ENCODE assay signal across 8 mouse cellular contexts in the genomic region with DNA sequence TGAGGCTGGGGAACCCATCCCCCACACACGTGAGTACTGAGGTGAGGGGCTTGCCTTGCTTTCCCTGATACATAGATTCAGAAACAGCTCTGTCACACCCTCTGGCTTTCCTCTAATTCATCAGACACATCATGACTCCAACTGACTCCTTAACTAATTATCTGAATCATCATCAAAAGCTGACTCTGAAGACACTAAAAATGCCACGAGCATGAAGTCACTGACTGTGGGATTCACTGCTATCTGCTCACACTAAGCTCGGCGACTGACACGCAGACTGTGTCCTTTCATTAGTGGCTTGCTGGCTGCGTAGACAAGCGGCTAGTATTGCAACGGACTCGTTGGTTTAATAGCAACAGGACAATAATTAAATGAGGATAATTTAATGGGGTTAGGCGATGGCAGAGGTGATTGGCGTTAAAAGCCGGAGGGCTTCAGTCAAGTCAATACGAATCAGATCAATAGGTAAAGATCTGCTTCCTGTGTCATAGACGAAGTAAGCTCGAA. TPM values are rescaled to one million over a fixed set of nuclear protein-coding genes. Genes with fewer than 3 reads are reported as not detected.
A peak's percentile ranks its signal among the peaks of the same experiment; 100 is the strongest.
DNase-seq lines count a peak whose midpoint lies in the region; ATAC-seq and TF ChIP-seq lines count a peak whose summit lies in the region.

No protein-coding gene starts in this region.

- no peaks in the 10 kb centered on the region for H3K9me3 ChIP-seq in liver, embryonic 13.5 days (replicated peaks)
- no peaks in the 10 kb centered on the region for H3K9me3 ChIP-seq in stomach, postnatal 0 days (ENCODE audit: control insufficient read depth, low read length)

- no peak for TF ChIP-seq CTCF in cerebellum, adult 2 months (IDR thresholded peaks at IDR 0.05; ENCODE audit: borderline replicate concordance, insufficient read depth, low read depth, low read length)
- no peak for TF ChIP-seq CTCF in testis, adult 2 months (IDR thresholded peaks at IDR 0.05; ENCODE audit: control insufficient read depth, insufficient read depth, insufficient replicate concordance, low read depth, low read length)
- no peak for TF ChIP-seq CTCF in stomach, postnatal 0 days (IDR thresholded peaks at IDR 0.05; ENCODE audit: low read depth)

- H3K9ac ChIP-seq in liver, embryonic 13.5 days = peak overlapping the region; percentile 59
- H3K9ac ChIP-seq in stomach, postnatal 0 days (ENCODE audit: low read length) = no peak overlapping the region

- H3K27me3 ChIP-seq in cerebellum, adult 2 months (ENCODE audit: control insufficient read depth, insufficient read depth, low read length) = no peaks in the 10 kb centered on the region; the same call in 1 of the 2 replicates
- H3K27me3 ChIP-seq in testis, adult 2 months (ENCODE audit: control insufficient read depth, insufficient read depth, low read length) = no peaks in the 10 kb centered on the region
- no peaks in the 10 kb centered on the region for H3K27me3 ChIP-seq in liver, embryonic 13.5 days
- H3K27me3 ChIP-seq in stomach, postnatal 0 days (ENCODE audit: control insufficient read depth, insufficient read depth, low read length) = no peaks in the 10 kb centered on the region

- DNase-seq in cerebellum, adult 2 months = no peak
- no peak for DNase-seq in cerebellum, postnatal 10 days
- DNase-seq in testis, postnatal 10 days (ENCODE audit: low spot score) = no peak
- no peak for DNase-seq in liver, embryonic 13.5 days
- no peak for DNase-seq in stomach, postnatal 0 days (ENCODE audit: low spot score)
- no peak for DNase-seq in left cerebral cortex, adult 18-20 months (ENCODE audit: low spot score in 2 of 2)
- no peak for DNase-seq in layer of hippocampus, adult 11-12 months (ENCODE audit: low spot score)

- TF ChIP-seq EP300 in stomach, postnatal 0 days (optimal IDR thresholded peaks at IDR 0.05) = no peak

- peak overlapping the region; percentile 70 for H3K4me2 ChIP-seq in liver, embryonic 13.5 days
- peak overlapping the region; percentile 45 for H3K4me2 ChIP-seq in stomach, postnatal 0 days (replicated peaks; ENCODE audit: low read depth)

- ATAC-seq in liver, embryonic 13.5 days (ENCODE audit: low read depth) = no peak
- ATAC-seq in stomach, postnatal 0 days (ENCODE audit: low FRiP score, low TSS enrichment) = no peak

- H3K4me1 ChIP-seq in cerebellum, adult 2 months (ENCODE audit: control insufficient read depth, insufficient read depth, low read length) = no peaks in the 10 kb centered on the region
- peaks cover 2% of the 10 kb centered on the region for H3K4me1 ChIP-seq in testis, adult 2 months (ENCODE audit: control insufficient read depth, insufficient read depth, low read length)
- H3K4me1 ChIP-seq in liver, embryonic 13.5 days (replicated peaks) = peaks cover 31% of the 10 kb centered on the region
- H3K4me1 ChIP-seq in stomach, postnatal 0 days (replicated peaks; ENCODE audit: control insufficient read depth, insufficient read depth) = no peaks in the 10 kb centered on the region

- no peak overlapping the region for H3K27ac ChIP-seq in cerebellum, adult 2 months (ENCODE audit: insufficient read depth, low read length)
- H3K27ac ChIP-seq in testis, adult 2 months (ENCODE audit: control insufficient read depth, insufficient read depth, low read depth, low read length) = no peak overlapping the region
- no peak overlapping the region for H3K27ac ChIP-seq in liver, embryonic 13.5 days
- H3K27ac ChIP-seq in stomach, postnatal 0 days (replicated peaks) = no peak overlapping the region

- peak overlapping the region; percentile 51 for H3K4me3 ChIP-seq in cerebellum, adult 2 months (replicated peaks; ENCODE audit: insufficient read depth, low read depth, low read length)
- peak overlapping the region; percentile 43 for H3K4me3 ChIP-seq in testis, adult 2 months (ENCODE audit: control insufficient read depth, low read depth, low read length)
- H3K4me3 ChIP-seq in liver, embryonic 13.5 days (replicated peaks) = peak overlapping the region; percentile 53
- peak overlapping the region; percentile 17 for H3K4me3 ChIP-seq in stomach, postnatal 0 days (ENCODE audit: low read depth, low read length)

- WGBS in cerebellum, adult 2 months = 77% methylated on average over 15 of the region's 15 CpGs
- 48% methylated on average over 15 of the region's 15 CpGs for WGBS in liver, embryonic 13.5 days (ENCODE audit: insufficient replicate concordance)
- 72% methylated on average over 15 of the region's 15 CpGs for WGBS in stomach, postnatal 0 days

- no peaks in the 10 kb centered on the region for H3K36me3 ChIP-seq in testis, adult 2 months (ENCODE audit: control insufficient read depth, insufficient read depth, low read length)
- no peaks in the 10 kb centered on the region for H3K36me3 ChIP-seq in liver, embryonic 13.5 days
- H3K36me3 ChIP-seq in stomach, postnatal 0 days (ENCODE audit: control insufficient read depth, insufficient read depth, low read length) = no peaks in the 10 kb centered on the region

- TF ChIP-seq POLR2A in cerebellum, adult 2 months (IDR thresholded peaks at IDR 0.05; ENCODE audit: borderline replicate concordance, insufficient read depth, low read length) = no peak
- no peak for TF ChIP-seq POLR2A in testis, adult 2 months (IDR thresholded peaks at IDR 0.05; ENCODE audit: control insufficient read depth, low read depth, low read length)

RNA-seq across cellular contexts. Expression of a gene that starts 6.2 kb away (rescaled TPM):
- 0.11 and 0.23 TPM in 2 replicates for polyA plus RNA-seq in cerebellum, adult 2 months (2012; rRNA removed)
- polyA plus RNA-seq in testis, adult 2 months (2012; rRNA removed) = 0.16 and 0.87 TPM in 2 replicates
- 0.07 and 0.36 TPM in 2 replicates for polyA plus RNA-seq in liver, embryonic 13.5 days (2015; fragmentation: Nextera tagmentation; extraction: Ambion mirVana)
- polyA plus RNA-seq in stomach, postnatal 0 days (2015; fragmentation: Nextera tagmentation; extraction: Ambion mirVana) = 76.4 and 79.7 TPM in 2 replicates
- total RNA-seq in left cerebral cortex, adult 18-20 months (2021) = not detected

RNA-seq across cellular contexts. Expression of a gene that starts 28.0 kb away (rescaled TPM):
- polyA plus RNA-seq in cerebellum, adult 2 months (2012; rRNA removed) = 51.2 and 57.0 TPM in 2 replicates
- polyA plus RNA-seq in testis, adult 2 months (2012; rRNA removed) = 9.9 and 10.7 TPM in 2 replicates
- polyA plus RNA-seq in liver, embryonic 13.5 days (2015; fragmentation: Nextera tagmentation; extraction: Ambion mirVana) = 41.6 and 43.4 TPM in 2 replicates
- 83.8 and 87.0 TPM in 2 replicates for polyA plus RNA-seq in stomach, postnatal 0 days (2015; fragmentation: Nextera tagmentation; extraction: Ambion mirVana)
- 10 to 100 TPM; 24.9 to 27.4 TPM for total RNA-seq in left cerebral cortex, adult 18-20 months (2021)

RNA-seq across cellular contexts. Expression of a gene that starts 54.1 kb away (rescaled TPM):
- 30.5 and 32.9 TPM in 2 replicates for polyA plus RNA-seq in cerebellum, adult 2 months (2012; rRNA removed)
- 0.67 and 0.72 TPM in 2 replicates for polyA plus RNA-seq in testis, adult 2 months (2012; rRNA removed)
- 5.7 and 5.9 TPM in 2 replicates for polyA plus RNA-seq in liver, embryonic 13.5 days (2015; fragmentation: Nextera tagmentation; extraction: Ambion mirVana)
- 290 and 317 TPM in 2 replicates for polyA plus RNA-seq in stomach, postnatal 0 days (2015; fragmentation: Nextera tagmentation; extraction: Ambion mirVana)
- 10 to 100 TPM; 23.2 to 23.6 TPM for total RNA-seq in left cerebral cortex, adult 18-20 months (2021)

RNA-seq across cellular contexts. Expression of a gene that starts 54.5 kb away (rescaled TPM):
- polyA plus RNA-seq in cerebellum, adult 2 months (2012; rRNA removed) = 1.1 and 1.4 TPM in 2 replicates
- polyA plus RNA-seq in testis, adult 2 months (2012; rRNA removed) = 0.67 and 0.89 TPM in 2 replicates
- polyA plus RNA-seq in liver, embryonic 13.5 days (2015; fragmentation: Nextera tagmentation; extraction: Ambion mirVana) = 0.24 and 0.37 TPM in 2 replicates
- polyA plus RNA-seq in stomach, postnatal 0 days (2015; fragmentation: Nextera tagmentation; extraction: Ambion mirVana) = 4.7 and 5.3 TPM in 2 replicates
- total RNA-seq in left cerebral cortex, adult 18-20 months (2021) = 1 to 10 TPM; 3.0 to 3.7 TPM

Comparison
In these comparisons a context has a peak if more than half of its experiments do, and no peak if none do; other contexts are left out.
1. RNA of a gene that starts 6.2 kb away (polyA plus RNA-seq): 76.4 to 79.7 TPM in stomach, postnatal 0 days; 0.11 to 0.23 TPM in cerebellum, adult 2 months, 0.16 to 0.87 TPM in testis, adult 2 months and 0.07 to 0.36 TPM in liver, embryonic 13.5 days; every median in the first group is over 10 times any median in the second.
2. Peak in every context shown above with its lines, with median percentiles within 50 percentile points of each other: H3K4me3 ChIP-seq.